Mouse (Mus musculus): ENCODE data around the gene Gmds. TPM values are rescaled to one million over a fixed set of nuclear protein-coding genes. Genes with fewer than 3 reads are reported as not detected.
A peak's percentile ranks its signal among the peaks of the same experiment; 100 is the strongest.

Gmds gene
- polyA plus RNA-seq, 1 experiment from 2014 or later = 69.0 TPM

GRCm38 (mm10) chr13:32179906-32180305 lies 158.6 kb downstream of the Gmds start:
- Histone ChIP-seq H3K4me2 (ENCODE audit: low read depth, low read length) (no peak overlapping the region), H3K9me3 (replicated peaks; ENCODE audit: control insufficient read depth, low read length) (no peaks in the 10 kb centered on the region; the same call in 1 of the 2 replicates), H3K4me1 (ENCODE audit: control insufficient read depth, insufficient read depth, low read length) (no peaks in the 10 kb centered on the region), H3K9ac (ENCODE audit: low read length) (no peak overlapping the region), H3K36me3 (ENCODE audit: control insufficient read depth, insufficient read depth, low read length) (no peaks in the 10 kb centered on the region), H3K27me3 (ENCODE audit: control insufficient read depth, insufficient read depth, low read length) (no peaks in the 10 kb centered on the region), H3K4me3 (replicated peaks; ENCODE audit: low read length) (no peak overlapping the region), H3K27ac (ENCODE audit: low read length) (no peak overlapping the region)
- ATAC-seq (ENCODE audit: insufficient read depth, low FRiP score) = peak; percentile 89
- WGBS = 12% methylated on average over 3 of the region's 3 CpGs

GRCm38 (mm10) chr13:32178682-32179081 lies 159.9 kb downstream of the Gmds start:
- H3K9me3 ChIP-seq (replicated peaks; ENCODE audit: control insufficient read depth, low read length) = no peaks in the 10 kb centered on the region; the same call in 1 of the 2 replicates
- H3K4me3 ChIP-seq (replicated peaks; ENCODE audit: low read length) = no peak overlapping the region
- 93% methylated on average over 1 of the region's 1 CpGs for WGBS
- H3K9ac ChIP-seq (ENCODE audit: low read length) = no peak overlapping the region
- no peaks in the 10 kb centered on the region for H3K27me3 ChIP-seq (ENCODE audit: control insufficient read depth, insufficient read depth, low read length)
- H3K4me1 ChIP-seq (ENCODE audit: control insufficient read depth, insufficient read depth, low read length) = no peaks in the 10 kb centered on the region
- no peaks in the 10 kb centered on the region for H3K36me3 ChIP-seq (ENCODE audit: control insufficient read depth, insufficient read depth, low read length)
- H3K27ac ChIP-seq (ENCODE audit: low read length) = no peak overlapping the region
- H3K4me2 ChIP-seq (ENCODE audit: low read depth, low read length) = no peak overlapping the region
- ATAC-seq (ENCODE audit: insufficient read depth, low FRiP score) = no peak

- Histone ChIP-seq H3K4me2 (ENCODE audit: low read depth, low read length) (no peak overlapping the region), H3K27ac (ENCODE audit: low read length) (no peak overlapping the region), H3K27me3 (ENCODE audit: control insufficient read depth, insufficient read depth, low read length) (no peaks in the 10 kb centered on the region), H3K9ac (ENCODE audit: low read length) (no peak overlapping the region), H3K4me3 (replicated peaks; ENCODE audit: low read length) (no peak overlapping the region), H3K4me1 (ENCODE audit: control insufficient read depth, insufficient read depth, low read length) (no peaks in the 10 kb centered on the region), H3K36me3 (ENCODE audit: control insufficient read depth, insufficient read depth, low read length) (no peaks in the 10 kb centered on the region), H3K9me3 (replicated peaks; ENCODE audit: control insufficient read depth, low read length) (no peaks in the 10 kb centered on the region; the same call in 1 of the 2 replicates)
- 80% methylated on average over 2 of the region's 2 CpGs for WGBS
- no peak for ATAC-seq (ENCODE audit: insufficient read depth, low FRiP score)
These were observed 160.6 kb downstream of the Gmds start for GRCm38 (mm10) chr13:32177852-32178453.

- Histone ChIP-seq H3K9me3 (replicated peaks; ENCODE audit: control insufficient read depth, low read length) (no peaks in the 10 kb centered on the region), H3K4me1 (ENCODE audit: control insufficient read depth, insufficient read depth, low read length) (no peaks in the 10 kb centered on the region), H3K36me3 (ENCODE audit: control insufficient read depth, insufficient read depth, low read length) (no peaks in the 10 kb centered on the region), H3K9ac (ENCODE audit: low read length) (no peak overlapping the region), H3K27ac (ENCODE audit: low read length) (no peak overlapping the region), H3K4me3 (replicated peaks; ENCODE audit: low read length) (no peak overlapping the region), H3K4me2 (ENCODE audit: low read depth, low read length) (no peak overlapping the region), H3K27me3 (ENCODE audit: control insufficient read depth, insufficient read depth, low read length) (no peaks in the 10 kb centered on the region)
- ATAC-seq (ENCODE audit: insufficient read depth, low FRiP score) = no peak
- WGBS = 69% methylated on average over 2 of the region's 2 CpGs
These were observed 163.5 kb downstream of the Gmds start for GRCm38 (mm10) chr13:32175028-32175427.

GRCm38 (mm10) chr13:32169173-32169572 lies 169.4 kb downstream of the Gmds start:
- WGBS = 9% methylated on average over 5 of the region's 5 CpGs

GRCm38 (mm10) chr13:32167806-32168205 lies 170.7 kb downstream of the Gmds start:
- Histone ChIP-seq H3K4me1 (ENCODE audit: control insufficient read depth, insufficient read depth, low read length) (no peaks in the 10 kb centered on the region), H3K36me3 (ENCODE audit: control insufficient read depth, insufficient read depth, low read length) (no peaks in the 10 kb centered on the region), H3K27me3 (ENCODE audit: control insufficient read depth, insufficient read depth, low read length) (no peaks in the 10 kb centered on the region), H3K9ac (ENCODE audit: low read length) (no peak overlapping the region), H3K9me3 (replicated peaks; ENCODE audit: control insufficient read depth, low read length) (no peaks in the 10 kb centered on the region), H3K4me2 (ENCODE audit: low read depth, low read length) (no peak overlapping the region), H3K4me3 (replicated peaks; ENCODE audit: low read length) (no peak overlapping the region), H3K27ac (ENCODE audit: low read length) (no peak overlapping the region)
- WGBS = 84% methylated on average over 6 of the region's 6 CpGs
- no peak for ATAC-seq (ENCODE audit: insufficient read depth, low FRiP score)

More at GRCm38 (mm10) chr13:32169173-32169572, 169.4 kb downstream of the Gmds start:
- Histone ChIP-seq H3K27me3 (ENCODE audit: control insufficient read depth, insufficient read depth, low read length) (no peaks in the 10 kb centered on the region), H3K4me3 (replicated peaks; ENCODE audit: low read length) (no peak overlapping the region), H3K9me3 (replicated peaks; ENCODE audit: control insufficient read depth, low read length) (no peaks in the 10 kb centered on the region), H3K36me3 (ENCODE audit: control insufficient read depth, insufficient read depth, low read length) (no peaks in the 10 kb centered on the region), H3K4me1 (ENCODE audit: control insufficient read depth, insufficient read depth, low read length) (no peaks in the 10 kb centered on the region), H3K4me2 (ENCODE audit: low read depth, low read length) (no peak overlapping the region), H3K9ac (ENCODE audit: low read length) (no peak overlapping the region), H3K27ac (ENCODE audit: low read length) (no peak overlapping the region)
- peak; percentile 66; the same call in 1 of the 2 replicates for ATAC-seq (ENCODE audit: insufficient read depth, low FRiP score)

- no peak overlapping the region for H3K27ac ChIP-seq (ENCODE audit: low read length)
- H3K4me2 ChIP-seq (ENCODE audit: low read depth, low read length) = no peak overlapping the region
- no peak for ATAC-seq (ENCODE audit: insufficient read depth, low FRiP score)
- H3K27me3 ChIP-seq (ENCODE audit: control insufficient read depth, insufficient read depth, low read length) = no peaks in the 10 kb centered on the region
- H3K9ac ChIP-seq (ENCODE audit: low read length) = no peak overlapping the region
- no peaks in the 10 kb centered on the region for H3K4me1 ChIP-seq (ENCODE audit: control insufficient read depth, insufficient read depth, low read length)
- WGBS = 81% methylated on average over 2 of the region's 2 CpGs
- no peaks in the 10 kb centered on the region for H3K36me3 ChIP-seq (ENCODE audit: control insufficient read depth, insufficient read depth, low read length)
- H3K4me3 ChIP-seq (replicated peaks; ENCODE audit: low read length) = no peak overlapping the region
- no peaks in the 10 kb centered on the region for H3K9me3 ChIP-seq (replicated peaks; ENCODE audit: control insufficient read depth, low read length)
These were observed 173.0 kb downstream of the Gmds start for GRCm38 (mm10) chr13:32165581-32165980.

GRCm38 (mm10) chr13:32161567-32161966 lies 177.0 kb downstream of the Gmds start:
- WGBS = 24% methylated on average over 2 of the region's 2 CpGs
- no peaks in the 10 kb centered on the region for H3K27me3 ChIP-seq (ENCODE audit: control insufficient read depth, insufficient read depth, low read length)
- H3K4me2 ChIP-seq (ENCODE audit: low read depth, low read length) = no peak overlapping the region

GRCm38 (mm10) chr13:32158240-32158639 lies 180.3 kb downstream of the Gmds start:
- H3K27ac ChIP-seq (ENCODE audit: low read length) = no peak overlapping the region
- H3K4me2 ChIP-seq (ENCODE audit: low read depth, low read length) = no peak overlapping the region
- no peaks in the 10 kb centered on the region for H3K9me3 ChIP-seq (replicated peaks; ENCODE audit: control insufficient read depth, low read length)
- no peaks in the 10 kb centered on the region for H3K36me3 ChIP-seq (ENCODE audit: control insufficient read depth, insufficient read depth, low read length)
- H3K9ac ChIP-seq (ENCODE audit: low read length) = no peak overlapping the region
- WGBS = 71% methylated on average over 2 of the region's 2 CpGs
- H3K4me1 ChIP-seq (ENCODE audit: control insufficient read depth, insufficient read depth, low read length) = no peaks in the 10 kb centered on the region
- no peaks in the 10 kb centered on the region for H3K27me3 ChIP-seq (ENCODE audit: control insufficient read depth, insufficient read depth, low read length)
- H3K4me3 ChIP-seq (replicated peaks; ENCODE audit: low read length) = no peak overlapping the region
- no peak for ATAC-seq (ENCODE audit: insufficient read depth, low FRiP score)

More at GRCm38 (mm10) chr13:32161567-32161966, 177.0 kb downstream of the Gmds start:
- H3K9ac ChIP-seq (ENCODE audit: low read length) = no peak overlapping the region
- no peak overlapping the region for H3K4me3 ChIP-seq (replicated peaks; ENCODE audit: low read length)
- no peak overlapping the region for H3K27ac ChIP-seq (ENCODE audit: low read length)
- no peak for ATAC-seq (ENCODE audit: insufficient read depth, low FRiP score)
- H3K36me3 ChIP-seq (ENCODE audit: control insufficient read depth, insufficient read depth, low read length) = no peaks in the 10 kb centered on the region
- no peaks in the 10 kb centered on the region for H3K9me3 ChIP-seq (replicated peaks; ENCODE audit: control insufficient read depth, low read length)
- no peaks in the 10 kb centered on the region for H3K4me1 ChIP-seq (ENCODE audit: control insufficient read depth, insufficient read depth, low read length)

Measured in stomach, embryonic 16.5 days (tissue).